Mouse (Mus musculus) ZHBTc4 (cell line): ENCODE data around the gene Kcnh3.

Experiments used
- DNase-seq: peaks from one replicate; pipeline ENCODE4 v3.0.0-alpha.2; 2011; ENCODE audit warnings: low read depth, low spot score

Kcnh3 gene

GRCm38 (mm10) chr15:99284527-99285188 lies 60.0 kb downstream of the Kcnh3 start:
- DNase-seq = peak; percentile 56

- DNase-seq = peak; percentile 60
Observed at GRCm38 (mm10) chr15:99285189-99285535, 60.5 kb downstream of the Kcnh3 start.

- DNase-seq = no peak
Observed at GRCm38 (mm10) chr15:99290586-99290985, 65.9 kb downstream of the Kcnh3 start.
